Mouse (Mus musculus): Measurements from ENCODE around the gene Cadps. TPM values are rescaled to one million over a fixed set of nuclear protein-coding genes. Genes with fewer than 3 reads are reported as not detected.

The Cadps gene
- polyA plus RNA-seq, 1 experiment from 2014 or later, result 12.6 TPM

- no peaks in the 10 kb centered on the region for H3K27me3 ChIP-seq (ENCODE audit: control insufficient read depth, insufficient read depth, low read length)
- no peaks in the 10 kb centered on the region for H3K4me1 ChIP-seq (ENCODE audit: control insufficient read depth, insufficient read depth, low read length)
- 95% methylated on average over 3 of the region's 3 CpGs for WGBS
- H3K27ac ChIP-seq (ENCODE audit: low read depth, low read length), result no peak overlapping the region
- H3K4me2 ChIP-seq, result no peak overlapping the region
- no peak overlapping the region for H3K9ac ChIP-seq (ENCODE audit: low read length)
- no peaks in the 10 kb centered on the region for H3K36me3 ChIP-seq (ENCODE audit: control insufficient read depth, insufficient read depth, low read length)
- no peak for DNase-seq (ENCODE audit: low spot score, missing footprints)
- no peaks in the 10 kb centered on the region for H3K9me3 ChIP-seq (ENCODE audit: control insufficient read depth, low read length)
- no peak overlapping the region for H3K4me3 ChIP-seq (ENCODE audit: low read depth, low read length)
- no peak for ATAC-seq (ENCODE audit: low FRiP score)
Measured at GRCm38 (mm10) chr14:12707395-12707794, 115.5 kb downstream of the Cadps start.

DNA sequence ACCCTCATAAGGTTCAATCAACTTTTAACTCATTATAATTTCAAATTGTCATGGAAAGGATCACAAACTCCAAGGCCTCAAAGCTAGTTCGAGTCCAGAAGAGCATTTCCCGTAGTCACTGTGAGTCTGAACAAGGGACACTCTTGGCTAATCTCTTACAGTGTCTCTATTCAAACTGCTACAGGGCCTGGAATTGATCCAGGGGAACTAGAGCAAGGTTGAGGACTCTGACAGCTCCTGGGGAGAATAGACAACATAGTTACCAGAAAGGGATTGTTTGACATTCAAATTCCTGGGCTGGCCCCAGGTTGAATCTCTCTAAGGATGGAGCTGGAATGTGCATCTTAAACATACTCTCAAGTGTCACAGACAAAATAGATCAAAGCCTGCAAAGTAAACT, 118.4 kb downstream of the Cadps start:
- no peak for DNase-seq (ENCODE audit: low spot score, missing footprints)
- Histone ChIP-seq H3K27me3 (ENCODE audit: control insufficient read depth, insufficient read depth, low read length) (no peaks in the 10 kb centered on the region), H3K4me3 (ENCODE audit: low read depth, low read length) (no peak overlapping the region), H3K36me3 (ENCODE audit: control insufficient read depth, insufficient read depth, low read length) (no peaks in the 10 kb centered on the region), H3K4me2 (no peak overlapping the region), H3K4me1 (ENCODE audit: control insufficient read depth, insufficient read depth, low read length) (no peaks in the 10 kb centered on the region), H3K27ac (ENCODE audit: low read depth, low read length) (no peak overlapping the region), H3K9ac (ENCODE audit: low read length) (no peak overlapping the region), H3K9me3 (ENCODE audit: control insufficient read depth, low read length) (no peaks in the 10 kb centered on the region)
- WGBS, result 60% methylated on average over 2 of the region's 2 CpGs
- no peak for ATAC-seq (ENCODE audit: low FRiP score)

GRCm38 (mm10) chr14:12690201-12690600, 132.7 kb downstream of the Cadps start:
- Histone ChIP-seq H3K4me3 (ENCODE audit: low read depth, low read length) (no peak overlapping the region), H3K27me3 (ENCODE audit: control insufficient read depth, insufficient read depth, low read length) (no peaks in the 10 kb centered on the region), H3K36me3 (ENCODE audit: control insufficient read depth, insufficient read depth, low read length) (no peaks in the 10 kb centered on the region), H3K9me3 (ENCODE audit: control insufficient read depth, low read length) (no peaks in the 10 kb centered on the region), H3K4me2 (no peak overlapping the region), H3K27ac (ENCODE audit: low read depth, low read length) (no peak overlapping the region), H3K4me1 (ENCODE audit: control insufficient read depth, insufficient read depth, low read length) (no peaks in the 10 kb centered on the region), H3K9ac (ENCODE audit: low read length) (no peak overlapping the region)
- DNase-seq (ENCODE audit: low spot score, missing footprints) (no peak), ATAC-seq (ENCODE audit: low FRiP score) (no peak)
- WGBS, result 42% methylated on average over 1 of the region's 1 CpGs

- no peak for DNase-seq (ENCODE audit: low spot score, missing footprints)
- Histone ChIP-seq H3K4me2 (no peak overlapping the region), H3K9me3 (ENCODE audit: control insufficient read depth, low read length) (no peaks in the 10 kb centered on the region), H3K36me3 (ENCODE audit: control insufficient read depth, insufficient read depth, low read length) (no peaks in the 10 kb centered on the region), H3K27ac (ENCODE audit: low read depth, low read length) (no peak overlapping the region), H3K27me3 (ENCODE audit: control insufficient read depth, insufficient read depth, low read length) (no peaks in the 10 kb centered on the region), H3K4me3 (ENCODE audit: low read depth, low read length) (no peak overlapping the region), H3K9ac (ENCODE audit: low read length) (no peak overlapping the region), H3K4me1 (ENCODE audit: control insufficient read depth, insufficient read depth, low read length) (no peaks in the 10 kb centered on the region)
- no peak for ATAC-seq (ENCODE audit: low FRiP score)
- 81% methylated on average over 3 of the region's 3 CpGs for WGBS
Measured at GRCm38 (mm10) chr14:12685015-12685414, 137.9 kb downstream of the Cadps start.

- Histone ChIP-seq H3K27ac (ENCODE audit: low read depth, low read length) (no peak overlapping the region), H3K4me1 (ENCODE audit: control insufficient read depth, insufficient read depth, low read length) (no peaks in the 10 kb centered on the region), H3K9ac (ENCODE audit: low read length) (no peak overlapping the region), H3K4me3 (ENCODE audit: low read depth, low read length) (no peak overlapping the region), H3K9me3 (ENCODE audit: control insufficient read depth, low read length) (no peaks in the 10 kb centered on the region), H3K4me2 (no peak overlapping the region), H3K27me3 (ENCODE audit: control insufficient read depth, insufficient read depth, low read length) (no peaks in the 10 kb centered on the region), H3K36me3 (ENCODE audit: control insufficient read depth, insufficient read depth, low read length) (no peaks in the 10 kb centered on the region)
- no peak for DNase-seq (ENCODE audit: low spot score, missing footprints)
- ATAC-seq (ENCODE audit: low FRiP score), result no peak
- 70% methylated on average over 3 of the region's 3 CpGs for WGBS
Measured at GRCm38 (mm10) chr14:12680819-12681638, 141.8 kb downstream of the Cadps start.

DNA sequence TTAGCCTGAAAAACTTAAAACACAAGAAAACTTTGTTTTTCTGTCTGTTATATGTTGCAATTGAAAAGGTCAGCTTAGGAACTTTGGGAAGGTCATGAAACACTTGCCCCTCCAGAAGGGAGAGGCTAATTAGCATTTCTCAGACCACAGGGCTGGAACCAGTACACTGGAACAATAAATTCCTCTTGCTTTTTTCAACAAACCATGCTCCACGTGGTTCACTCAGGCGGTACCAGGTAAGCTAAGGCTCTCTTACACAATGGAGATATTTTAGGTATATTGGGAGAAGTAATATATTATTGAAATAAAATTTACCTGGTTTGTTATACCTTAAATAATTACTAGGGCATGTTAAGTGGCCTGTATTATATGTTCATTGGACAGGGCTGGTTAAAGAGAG, 161.4 kb downstream of the Cadps start:
- Histone ChIP-seq H3K36me3 (ENCODE audit: control insufficient read depth, insufficient read depth, low read length) (no peaks in the 10 kb centered on the region), H3K9ac (ENCODE audit: low read length) (no peak overlapping the region), H3K4me3 (ENCODE audit: low read depth, low read length) (no peak overlapping the region), H3K27ac (ENCODE audit: low read depth, low read length) (no peak overlapping the region), H3K27me3 (ENCODE audit: control insufficient read depth, insufficient read depth, low read length) (no peaks in the 10 kb centered on the region), H3K9me3 (ENCODE audit: control insufficient read depth, low read length) (no peaks in the 10 kb centered on the region), H3K4me1 (ENCODE audit: control insufficient read depth, insufficient read depth, low read length) (no peaks in the 10 kb centered on the region), H3K4me2 (no peak overlapping the region)
- 73% methylated on average over 2 of the region's 2 CpGs for WGBS
- ATAC-seq (ENCODE audit: low FRiP score), result no peak
- no peak for DNase-seq (ENCODE audit: low spot score, missing footprints)

DNA sequence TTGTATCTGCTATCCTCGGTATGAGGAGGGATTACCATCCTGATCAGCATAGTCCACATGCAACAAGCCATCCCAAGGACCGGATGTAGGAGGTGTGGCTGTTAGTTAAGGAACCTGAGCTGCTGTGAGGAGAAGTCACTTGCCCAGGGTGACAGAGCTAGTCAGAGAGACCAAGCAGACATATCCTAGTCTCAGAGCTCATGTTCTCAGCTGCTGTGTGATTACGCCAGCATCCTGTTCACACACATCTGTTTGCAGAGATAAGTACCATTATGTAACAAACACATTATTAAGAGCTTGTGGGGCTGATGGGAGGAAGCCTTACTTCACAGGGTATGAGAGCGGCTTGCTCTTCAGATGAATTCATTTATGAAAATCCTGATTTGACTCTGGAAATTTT, 165.5 kb downstream of the Cadps start:
- WGBS, result 75% methylated on average over 4 of the region's 4 CpGs
- H3K4me3 ChIP-seq (ENCODE audit: low read depth, low read length), result no peak overlapping the region
- no peaks in the 10 kb centered on the region for H3K4me1 ChIP-seq (ENCODE audit: control insufficient read depth, insufficient read depth, low read length)
- H3K36me3 ChIP-seq (ENCODE audit: control insufficient read depth, insufficient read depth, low read length), result no peaks in the 10 kb centered on the region
- no peaks in the 10 kb centered on the region for H3K27me3 ChIP-seq (ENCODE audit: control insufficient read depth, insufficient read depth, low read length)
- no peak overlapping the region for H3K4me2 ChIP-seq
- no peaks in the 10 kb centered on the region for H3K9me3 ChIP-seq (ENCODE audit: control insufficient read depth, low read length)
- no peak overlapping the region for H3K9ac ChIP-seq (ENCODE audit: low read length)
- no peak overlapping the region for H3K27ac ChIP-seq (ENCODE audit: low read depth, low read length)
- DNase-seq (ENCODE audit: low spot score, missing footprints) (no peak), ATAC-seq (ENCODE audit: low FRiP score) (no peak; the same call in 1 of the 2 replicates)

DNA sequence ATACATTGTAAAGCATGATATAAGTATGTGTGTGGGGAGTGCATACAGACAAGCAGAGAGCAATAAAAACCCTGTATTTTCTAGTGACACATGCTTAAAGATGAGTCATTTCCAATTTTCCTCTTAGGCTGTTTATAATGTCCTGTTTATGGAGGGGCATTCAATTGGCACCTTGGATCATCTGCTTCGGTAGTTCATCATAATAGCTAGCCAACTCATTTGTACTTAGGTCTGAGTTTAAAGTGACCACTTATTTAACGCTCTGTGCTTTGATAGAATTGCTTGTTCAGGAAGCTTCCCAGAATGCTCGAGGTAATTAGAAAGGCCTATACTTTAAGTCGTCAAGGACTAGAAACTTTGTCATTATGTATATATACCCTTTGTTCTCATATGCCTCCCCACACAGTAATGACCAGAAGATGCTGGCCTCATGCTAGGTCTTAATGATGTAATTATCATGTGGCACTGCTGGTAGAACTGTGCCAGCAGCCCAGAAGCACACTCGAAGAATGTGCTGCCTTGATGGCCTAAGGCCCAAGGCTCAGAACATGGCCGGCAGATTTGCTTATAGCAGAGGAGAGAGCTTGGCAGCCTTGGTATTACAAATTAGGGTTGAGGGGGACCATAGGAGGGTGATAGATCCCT, 179.9 kb downstream of the Cadps start:
- no peaks in the 10 kb centered on the region for H3K36me3 ChIP-seq (ENCODE audit: control insufficient read depth, insufficient read depth, low read length)
- H3K27me3 ChIP-seq (ENCODE audit: control insufficient read depth, insufficient read depth, low read length), result no peaks in the 10 kb centered on the region
- H3K27ac ChIP-seq (ENCODE audit: low read depth, low read length), result no peak overlapping the region
- WGBS, result 79% methylated on average over 6 of the region's 6 CpGs
- ATAC-seq (ENCODE audit: low FRiP score) (no peak), DNase-seq (ENCODE audit: low spot score, missing footprints) (no peak)
- H3K9ac ChIP-seq (ENCODE audit: low read length), result no peak overlapping the region
- no peaks in the 10 kb centered on the region for H3K4me1 ChIP-seq (ENCODE audit: control insufficient read depth, insufficient read depth, low read length)
- H3K4me3 ChIP-seq (ENCODE audit: low read depth, low read length), result no peak overlapping the region
- no peaks in the 10 kb centered on the region for H3K9me3 ChIP-seq (ENCODE audit: control insufficient read depth, low read length)
- H3K4me2 ChIP-seq, result no peak overlapping the region

DNA sequence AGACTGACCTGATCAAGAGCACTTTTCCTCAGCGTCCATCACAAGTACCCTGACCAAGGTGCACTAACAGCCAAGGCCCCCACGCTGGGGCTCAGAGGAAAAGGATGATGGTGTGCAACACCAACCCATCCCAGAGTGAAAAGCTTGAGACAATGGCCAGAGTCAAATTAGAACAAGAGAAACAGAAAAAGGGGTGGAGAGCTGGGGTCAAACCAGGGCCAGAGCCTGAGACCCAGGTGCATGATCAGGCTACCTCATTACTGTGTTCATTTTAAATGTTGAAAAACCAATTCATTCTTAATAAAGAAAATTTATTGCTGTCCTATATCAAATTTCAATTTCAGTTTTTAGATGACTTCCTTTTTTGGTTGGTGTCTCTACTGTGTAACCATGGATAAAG, 184.1 kb downstream of the Cadps start:
- H3K9ac ChIP-seq (ENCODE audit: low read length), result no peak overlapping the region
- no peaks in the 10 kb centered on the region for H3K36me3 ChIP-seq (ENCODE audit: control insufficient read depth, insufficient read depth, low read length)
- H3K4me1 ChIP-seq (ENCODE audit: control insufficient read depth, insufficient read depth, low read length), result no peaks in the 10 kb centered on the region
- no peak overlapping the region for H3K4me3 ChIP-seq (ENCODE audit: low read depth, low read length)
- no peaks in the 10 kb centered on the region for H3K27me3 ChIP-seq (ENCODE audit: control insufficient read depth, insufficient read depth, low read length)
- no peak for ATAC-seq (ENCODE audit: low FRiP score)
- H3K4me2 ChIP-seq, result no peak overlapping the region
- no peak overlapping the region for H3K27ac ChIP-seq (ENCODE audit: low read depth, low read length)
- no peaks in the 10 kb centered on the region for H3K9me3 ChIP-seq (ENCODE audit: control insufficient read depth, low read length)
- WGBS, result 86% methylated on average over 2 of the region's 2 CpGs
- no peak for DNase-seq (ENCODE audit: low spot score, missing footprints)

Data from midbrain, embryonic 11.5 days (tissue).